Mouse (Mus musculus) midbrain, embryonic 11.5 days (tissue): ENCODE results near the gene Plch2. TPM values are rescaled to one million over a fixed set of nuclear protein-coding genes. Genes with fewer than 3 reads are reported as not detected.

Experiments
- ATAC-seq: fragments of 200-750 bp; cut with Nextera tagmentation; 2 replicates; pipeline ENCODE4 v1.8.0; 2017; ENCODE audit warnings: moderate TSS enrichment, moderate library complexity; ENCODE audit not compliant: low FRiP score
- DNase-seq: peaks from one replicate; pipeline ENCODE4 v3.0.0; 2015; ENCODE audit warnings: low spot score; ENCODE audit errors: missing footprints
- H3K27ac ChIP-seq: fragments of 300-500 bp; sonication (generic); 2 replicates; pipeline ENCODE4 v1.5.1; 2014; ENCODE audit warnings: low read depth, low read length
- H3K27me3 ChIP-seq: fragments of 300-500 bp; sonication (generic); 2 replicates; pipeline ENCODE4 v1.6.1; 2014; ENCODE audit warnings: mild to moderate bottlenecking, low read length, moderate library complexity, mixed read lengths; ENCODE audit not compliant: control insufficient read depth, insufficient read depth
- H3K36me3 ChIP-seq: fragments of 300-500 bp; sonication (generic); 2 replicates; pipeline ENCODE4 v1.6.1; 2014; ENCODE audit warnings: mild to moderate bottlenecking, low read length, moderate library complexity, mixed read lengths; ENCODE audit not compliant: control insufficient read depth, insufficient read depth
- H3K4me1 ChIP-seq: fragments of 300-500 bp; sonication (generic); 2 replicates; pipeline ENCODE4 v1.6.1; 2014; ENCODE audit warnings: low read length; ENCODE audit not compliant: control insufficient read depth, insufficient read depth
- H3K4me2 ChIP-seq: fragments of 300-500 bp; sonication (generic); 2 replicates; pipeline ENCODE4 v1.6.1; 2014; ENCODE audit warnings: mild to moderate bottlenecking, moderate library complexity
- H3K4me3 ChIP-seq: fragments of 300-500 bp; sonication (generic); 2 replicates; pipeline ENCODE4 v1.5.1; 2014; ENCODE audit warnings: low read depth, low read length
- H3K9ac ChIP-seq: fragments of 300-500 bp; sonication (generic); 2 replicates; pipeline ENCODE4 v1.6.1; 2014; ENCODE audit warnings: low read length
- H3K9me3 ChIP-seq: fragments of 300-500 bp; sonication (generic); 2 replicates; pipeline ENCODE4 v1.6.1; 2016; ENCODE audit warnings: low read length; ENCODE audit not compliant: control insufficient read depth
- WGBS: fragments of 180-500 bp; shearing (Covaris S2); extraction: QIAGEN DNeasy Blood & Tissue Kit; methylation state at CpG from one replicate; pipeline ENCODE4 v1.1.7; 2014; 5-methylcytosine and 5-hydroxymethylcytosine counted together
- polyA plus RNA-seq: library from polyadenylated mRNA; unstranded; fragments of >200 nt; fragmentation: Nextera tagmentation; extraction: Ambion mirVana; gene quantifications from 2 replicates; pipeline ENCODE4 v1.2.1, GENCODE M21; 2014

Plch2 gene
- polyA plus RNA-seq, 1 experiment from 2014 or later: 0.85 TPM

GRCm38 (mm10) chr4:155014244-155014643 lies 42.3 kb downstream of the Plch2 start:
- Histone ChIP-seq H3K4me1 (peaks cover 10% of the 10 kb centered on the region), H3K4me3 (no peak overlapping the region), H3K27me3 (peaks cover 4% of the 10 kb centered on the region; the same call in 1 of the 2 replicates), H3K9me3 (no peaks in the 10 kb centered on the region), H3K4me2 (no peak overlapping the region), H3K27ac (no peak overlapping the region), H3K36me3 (no peaks in the 10 kb centered on the region), H3K9ac (no peak overlapping the region)
- peak; percentile 83 for DNase-seq
- ATAC-seq: no peak
- WGBS: 59% methylated on average over 14 of the region's 14 CpGs

GRCm38 (mm10) chr4:155012788-155013187 lies 43.8 kb downstream of the Plch2 start:
- no peaks in the 10 kb centered on the region for H3K36me3 ChIP-seq
- ATAC-seq (peak; percentile 76), DNase-seq (peak; percentile 97)
- H3K4me3 ChIP-seq: no peak overlapping the region
- no peaks in the 10 kb centered on the region for H3K9me3 ChIP-seq
- H3K4me1 ChIP-seq: peaks cover 7% of the 10 kb centered on the region
- H3K9ac ChIP-seq: no peak overlapping the region
- H3K27ac ChIP-seq: no peak overlapping the region
- no peak overlapping the region for H3K4me2 ChIP-seq
- 6% methylated on average over 4 of the region's 4 CpGs for WGBS
- H3K27me3 ChIP-seq: no peaks in the 10 kb centered on the region; the same call in 1 of the 2 replicates

- Histone ChIP-seq H3K4me2 (no peak overlapping the region), H3K4me3 (no peak overlapping the region), H3K4me1 (peaks cover 7% of the 10 kb centered on the region), H3K27me3 (no peaks in the 10 kb centered on the region; the same call in 1 of the 2 replicates), H3K9me3 (no peaks in the 10 kb centered on the region), H3K9ac (no peak overlapping the region), H3K36me3 (no peaks in the 10 kb centered on the region), H3K27ac (no peak overlapping the region)
- no peak for ATAC-seq
- 72% methylated on average over 2 of the region's 2 CpGs for WGBS
- DNase-seq: peak; percentile 21
Observed at GRCm38 (mm10) chr4:155012115-155012514, 44.5 kb downstream of the Plch2 start.

DNA sequence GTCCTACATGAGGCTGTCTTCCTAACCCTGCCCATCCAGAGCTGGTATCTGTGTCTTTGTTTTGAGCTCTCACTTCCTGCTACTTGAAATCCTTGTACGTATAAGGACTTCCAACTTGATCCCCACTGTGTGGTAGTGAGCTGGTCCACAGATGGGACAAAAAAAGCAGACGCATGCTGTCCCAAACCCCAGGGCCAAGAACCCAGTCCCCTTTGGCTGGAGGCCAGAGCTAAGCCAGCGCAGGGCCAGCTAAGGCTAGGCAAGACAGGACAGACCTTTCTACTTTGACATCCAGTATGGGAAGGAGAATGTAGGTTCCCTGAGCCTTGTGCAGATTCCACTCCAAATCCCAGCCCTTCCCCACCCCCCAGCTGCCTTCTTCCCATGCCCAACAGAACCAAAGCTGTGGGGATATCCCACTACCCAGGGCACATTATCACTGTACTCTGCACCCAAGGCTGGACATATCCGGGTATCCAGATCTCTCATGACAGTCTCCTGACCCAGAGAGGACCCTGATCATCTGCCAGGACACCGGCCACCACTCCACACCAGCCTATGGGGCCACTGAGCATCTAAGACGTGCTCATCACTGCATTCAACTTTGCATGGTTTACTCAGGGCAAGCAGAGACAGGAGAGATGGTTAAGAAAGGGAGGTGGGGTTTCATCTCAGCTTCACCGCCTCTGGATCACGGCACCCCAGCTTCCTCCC lies 45.1 kb downstream of the Plch2 start:
- no peak overlapping the region for H3K27ac ChIP-seq
- peaks cover 7% of the 10 kb centered on the region for H3K4me1 ChIP-seq
- 84% methylated on average over 8 of the region's 8 CpGs for WGBS
- DNase-seq (peak; percentile 60), ATAC-seq (no peak)
- H3K27me3 ChIP-seq: no peaks in the 10 kb centered on the region; the same call in 1 of the 2 replicates
- no peak overlapping the region for H3K4me2 ChIP-seq
- no peaks in the 10 kb centered on the region for H3K36me3 ChIP-seq
- no peak overlapping the region for H3K9ac ChIP-seq
- no peaks in the 10 kb centered on the region for H3K9me3 ChIP-seq
- no peak overlapping the region for H3K4me3 ChIP-seq

DNA sequence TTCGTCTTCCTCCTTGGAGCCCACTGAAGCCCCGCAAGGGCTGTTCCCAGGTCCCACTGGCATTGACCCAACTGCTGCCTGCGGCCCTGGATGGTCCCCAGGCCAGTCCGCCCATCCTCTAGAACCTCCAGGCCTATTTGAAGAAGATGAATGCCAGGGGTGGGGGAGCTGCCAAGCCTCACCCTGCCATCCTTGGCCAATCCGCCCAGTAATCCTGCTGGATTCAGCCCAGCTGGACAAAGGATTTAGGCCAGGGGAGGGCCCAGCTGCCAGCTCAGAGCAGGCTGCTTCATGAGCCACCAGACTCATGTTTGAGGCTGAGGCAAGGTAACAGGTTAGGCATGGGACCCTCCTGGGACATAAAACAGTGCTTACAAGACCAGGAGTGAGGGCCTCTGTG lies 45.7 kb downstream of the Plch2 start:
- 82% methylated on average over 5 of the region's 5 CpGs for WGBS
- H3K9ac ChIP-seq: no peak overlapping the region
- H3K4me3 ChIP-seq: no peak overlapping the region
- no peaks in the 10 kb centered on the region for H3K27me3 ChIP-seq
- no peaks in the 10 kb centered on the region for H3K9me3 ChIP-seq
- peaks cover 7% of the 10 kb centered on the region for H3K4me1 ChIP-seq
- H3K4me2 ChIP-seq: no peak overlapping the region
- H3K27ac ChIP-seq: no peak overlapping the region
- DNase-seq (peak; percentile 56), ATAC-seq (no peak)
- no peaks in the 10 kb centered on the region for H3K36me3 ChIP-seq

- 90% methylated on average over 3 of the region's 3 CpGs for WGBS
- peak; percentile 47 for DNase-seq
Observed at GRCm38 (mm10) chr4:155009216-155009615, 47.4 kb downstream of the Plch2 start.

DNA sequence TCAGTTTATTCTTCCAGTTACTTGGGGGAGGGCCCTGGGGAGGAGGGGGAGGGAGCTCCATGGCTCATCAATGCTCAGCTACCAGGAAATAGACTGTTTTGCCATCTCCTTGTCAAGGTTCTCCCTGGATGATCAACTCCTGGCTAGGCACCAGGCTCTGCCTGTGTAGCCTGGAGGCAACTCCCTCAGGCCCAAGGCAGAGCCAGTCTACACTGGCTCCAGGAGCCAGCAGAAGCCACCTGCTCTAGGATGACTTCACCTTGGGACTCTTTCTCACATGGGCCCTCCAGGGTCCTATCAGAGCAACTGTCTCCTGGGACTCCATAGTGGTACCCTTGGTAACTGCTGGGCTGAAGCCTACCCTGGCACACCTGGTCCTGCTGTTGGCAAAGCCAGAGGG lies 48.5 kb downstream of the Plch2 start:
- ATAC-seq: no peak
- H3K9ac ChIP-seq: no peak overlapping the region

More at GRCm38 (mm10) chr4:155009216-155009615, 47.4 kb downstream of the Plch2 start:
- H3K9me3 ChIP-seq: no peaks in the 10 kb centered on the region
- ATAC-seq: no peak
- H3K4me2 ChIP-seq: no peak overlapping the region
- H3K36me3 ChIP-seq: no peaks in the 10 kb centered on the region
- no peak overlapping the region for H3K9ac ChIP-seq
- no peak overlapping the region for H3K27ac ChIP-seq
- no peak overlapping the region for H3K4me3 ChIP-seq
- no peaks in the 10 kb centered on the region for H3K27me3 ChIP-seq
- H3K4me1 ChIP-seq: peaks cover 7% of the 10 kb centered on the region

DNA sequence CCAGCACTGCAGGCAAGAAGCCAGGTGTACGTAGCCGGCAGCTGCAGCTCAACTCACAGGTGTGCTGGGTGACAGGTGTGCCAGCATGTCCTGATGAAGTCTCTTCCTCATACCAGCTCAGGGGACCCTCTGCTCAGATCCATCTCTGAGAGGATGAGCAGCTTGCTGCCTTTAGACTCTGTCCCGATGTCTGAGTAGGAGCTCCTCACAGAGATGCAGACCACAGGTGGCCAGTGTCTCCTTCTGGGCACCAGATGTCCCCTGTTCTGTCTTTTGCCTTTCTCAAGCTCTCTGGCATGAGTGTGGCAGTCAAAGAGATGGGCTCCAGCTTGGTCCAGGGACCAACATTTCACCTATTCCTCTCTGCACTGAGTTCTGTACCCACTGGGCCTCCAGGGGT lies 48.9 kb downstream of the Plch2 start:
- DNase-seq (no peak), ATAC-seq (no peak)
- 86% methylated on average over 3 of the region's 3 CpGs for WGBS
- Histone ChIP-seq H3K4me2 (no peak overlapping the region), H3K4me1 (peaks cover under 1% of the 10 kb centered on the region; the same call in 1 of the 2 replicates), H3K4me3 (no peak overlapping the region), H3K27ac (no peak overlapping the region), H3K9me3 (no peaks in the 10 kb centered on the region), H3K27me3 (no peaks in the 10 kb centered on the region), H3K9ac (no peak overlapping the region), H3K36me3 (no peaks in the 10 kb centered on the region)

More for the DNA sequence above, 48.5 kb downstream of the Plch2 start:
- DNase-seq: no peak
- H3K27ac ChIP-seq: no peak overlapping the region
- H3K9me3 ChIP-seq: no peaks in the 10 kb centered on the region
- H3K4me1 ChIP-seq: peaks cover 5% of the 10 kb centered on the region; the same call in 1 of the 2 replicates
- no peak overlapping the region for H3K4me3 ChIP-seq
- H3K4me2 ChIP-seq: no peak overlapping the region
- H3K27me3 ChIP-seq: no peaks in the 10 kb centered on the region
- H3K36me3 ChIP-seq: no peaks in the 10 kb centered on the region

DNA sequence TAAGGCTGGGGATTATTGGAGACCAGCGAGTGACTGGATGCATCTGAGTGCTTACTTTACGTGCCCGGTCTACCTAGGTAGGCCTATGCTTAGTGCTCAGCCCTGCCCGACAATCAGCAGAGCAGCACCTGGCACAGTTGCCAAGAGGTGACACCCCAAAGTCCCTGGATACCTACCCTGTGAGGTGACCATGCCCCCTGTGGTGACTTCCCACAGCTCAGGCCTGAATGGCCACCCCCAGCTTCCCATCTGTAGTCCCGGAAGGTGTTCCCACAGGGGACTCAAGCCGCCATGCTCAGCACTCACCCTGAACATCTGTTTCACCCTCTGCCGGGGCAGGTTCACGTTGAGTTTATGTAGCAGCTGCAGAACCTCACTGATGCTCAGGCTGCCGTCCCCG lies 50.3 kb downstream of the Plch2 start:
- Histone ChIP-seq H3K4me3 (no peak overlapping the region), H3K4me2 (no peak overlapping the region), H3K27ac (no peak overlapping the region), H3K9me3 (no peaks in the 10 kb centered on the region), H3K36me3 (no peaks in the 10 kb centered on the region; the same call in 1 of the 2 replicates), H3K4me1 (no peaks in the 10 kb centered on the region), H3K27me3 (no peaks in the 10 kb centered on the region), H3K9ac (no peak overlapping the region)
- DNase-seq: peak; percentile 79
- ATAC-seq: no peak
- WGBS: 76% methylated on average over 10 of the region's 10 CpGs
